Mouse (Mus musculus): ENCODE data around the gene Tmem223. TPM values are rescaled to one million over a fixed set of nuclear protein-coding genes. Genes with fewer than 3 reads are reported as not detected.

Gene Tmem223
- polyA plus RNA-seq, 1 experiment: 138 TPM

Other genes starting within 250 kb of the Tmem223 start
- gene Slc22a8, start 179.7 kb upstream of the Tmem223 start, polyA plus RNA-seq (2012; rRNA removed): not detected in 2 replicates
- not detected in 2 replicates for gene Slc22a6, start 153.0 kb upstream of the Tmem223 start, polyA plus RNA-seq (2012; rRNA removed)
- gene Chrm1, start 107.2 kb upstream of the Tmem223 start, polyA plus RNA-seq (2012; rRNA removed): 8.6 and 12.4 TPM in 2 replicates
- gene Slc3a2, start 47.6 kb upstream of the Tmem223 start, polyA plus RNA-seq (2012; rRNA removed): 77.3 and 84.0 TPM in 2 replicates
- 23.1 and 24.6 TPM in 2 replicates for gene Wdr74, start 35.2 kb upstream of the Tmem223 start, polyA plus RNA-seq (2012; rRNA removed)
- gene 1700092M07Rik, start 30.3 kb upstream of the Tmem223 start, polyA plus RNA-seq (2012; rRNA removed): not detected in 2 replicates
- 76.8 and 84.3 TPM in 2 replicates for gene Stx5a, start 29.6 kb upstream of the Tmem223 start, polyA plus RNA-seq (2012; rRNA removed)
- gene Nxf1, start 13.9 kb upstream of the Tmem223 start, polyA plus RNA-seq (2012; rRNA removed): 46.2 and 48.5 TPM in 2 replicates
- gene Tmem179b, start 3.5 kb downstream of the Tmem223 start, polyA plus RNA-seq (2012; rRNA removed): 72.7 and 126 TPM in 2 replicates
- gene Taf6l, start 15.4 kb downstream of the Tmem223 start, polyA plus RNA-seq (2012; rRNA removed): 9.5 and 9.9 TPM in 2 replicates
- 17.4 and 20.0 TPM in 2 replicates for gene Polr2g, start 27.6 kb downstream of the Tmem223 start, polyA plus RNA-seq (2012; rRNA removed)
- gene Zbtb3, start 31.6 kb downstream of the Tmem223 start, polyA plus RNA-seq (2012; rRNA removed): 1.6 and 1.9 TPM in 2 replicates
- 9.8 and 12.1 TPM in 2 replicates for gene Ttc9c, start 48.3 kb downstream of the Tmem223 start, polyA plus RNA-seq (2012; rRNA removed)
- 23.2 and 24.4 TPM in 2 replicates for gene Hnrnpul2, start 49.0 kb downstream of the Tmem223 start, polyA plus RNA-seq (2012; rRNA removed)
- gene AC129217.1, start 58.8 kb downstream of the Tmem223 start, polyA plus RNA-seq (2012; rRNA removed): 2.4 and 6.1 TPM in 2 replicates
- 125 and 157 TPM in 2 replicates for gene Bscl2, start 66.5 kb downstream of the Tmem223 start, polyA plus RNA-seq (2012; rRNA removed)
- gene Gng3, start 68.2 kb downstream of the Tmem223 start, polyA plus RNA-seq (2012; rRNA removed): 2.1 and 2.8 TPM in 2 replicates
- 1.5 and 3.0 TPM in 2 replicates for gene Lrrn4cl, start 79.8 kb downstream of the Tmem223 start, polyA plus RNA-seq (2012; rRNA removed)
- 113 and 124 TPM in 2 replicates for gene Ubxn1, start 100.5 kb downstream of the Tmem223 start, polyA plus RNA-seq (2012; rRNA removed)
- gene Uqcc3, start 109.9 kb downstream of the Tmem223 start, polyA plus RNA-seq (2012; rRNA removed): 24.9 and 27.0 TPM in 2 replicates
- 0.76 and 1.1 TPM in 2 replicates for gene Lbhd1, start 112.7 kb downstream of the Tmem223 start, polyA plus RNA-seq (2012; rRNA removed)
- not detected in 2 replicates for gene Gm49403, start 112.9 kb downstream of the Tmem223 start, polyA plus RNA-seq (2012; rRNA removed)
- gene 1810009A15Rik, start 117.9 kb downstream of the Tmem223 start, polyA plus RNA-seq (2012; rRNA removed): 9.0 and 12.8 TPM in 2 replicates
- gene Gm49416, start 117.9 kb downstream of the Tmem223 start, polyA plus RNA-seq (2012; rRNA removed): not detected in 2 replicates
- 24.4 and 26.7 TPM in 2 replicates for gene Ints5, start 122.0 kb downstream of the Tmem223 start, polyA plus RNA-seq (2012; rRNA removed)
- gene Ganab, start 127.1 kb downstream of the Tmem223 start, polyA plus RNA-seq (2012; rRNA removed): 94.0 and 114 TPM in 2 replicates
- 114 and 123 TPM in 2 replicates for gene B3gat3, start 149.4 kb downstream of the Tmem223 start, polyA plus RNA-seq (2012; rRNA removed)
- 11.4 and 12.6 TPM in 2 replicates for gene Rom1, start 158.4 kb downstream of the Tmem223 start, polyA plus RNA-seq (2012; rRNA removed)
- gene Eml3, start 158.6 kb downstream of the Tmem223 start, polyA plus RNA-seq (2012; rRNA removed): 34.6 and 42.8 TPM in 2 replicates
- gene Mta2, start 170.9 kb downstream of the Tmem223 start, polyA plus RNA-seq (2012; rRNA removed): 17.1 and 24.9 TPM in 2 replicates
- gene Tut1, start 182.9 kb downstream of the Tmem223 start, polyA plus RNA-seq (2012; rRNA removed): 14.7 and 16.6 TPM in 2 replicates
- gene Eef1g, start 196.0 kb downstream of the Tmem223 start, polyA plus RNA-seq (2012; rRNA removed): 172 and 210 TPM in 2 replicates
- 26.2 and 29.7 TPM in 2 replicates for gene Ahnak, start 218.3 kb downstream of the Tmem223 start, polyA plus RNA-seq (2012; rRNA removed)